Mouse (Mus musculus): ENCODE measurements around the gene Fabp6.

- no peak for TF ChIP-seq CTCF (IDR thresholded peaks at IDR 0.05; ENCODE audit: insufficient read depth, low read depth, low read length)
- TF ChIP-seq POLR2A (IDR thresholded peaks at IDR 0.05; ENCODE audit: insufficient read depth, low read depth, low read length) = no peak
Observed at GRCm38 (mm10) chr11:43638486-43638885, 37.1 kb upstream of the Fabp6 start.
